Mouse (Mus musculus): ENCODE data around the gene Adgrl1.

- TF ChIP-seq CHD2 (IDR thresholded peaks at IDR 0.05; ENCODE audit: low read depth, low read length) (no peak), ZNF384 (IDR thresholded peaks at IDR 0.05; ENCODE audit: low read depth, low read length) (no peak), ZC3H11A (IDR thresholded peaks at IDR 0.05; ENCODE audit: borderline replicate concordance, low read depth, low read length) (no peak), MAFK (IDR thresholded peaks at IDR 0.05; ENCODE audit: insufficient read depth, low read depth, low read length) (no peak), HCFC1 (IDR thresholded peaks at IDR 0.05; ENCODE audit: borderline replicate concordance, insufficient read depth, low read length) (no peak)
Observed at GRCm38 (mm10) chr8:83888409-83888808, 11.5 kb upstream of the Adgrl1 start.
